ENCODE assay signal across 8 mouse cellular contexts in the genomic region with DNA sequence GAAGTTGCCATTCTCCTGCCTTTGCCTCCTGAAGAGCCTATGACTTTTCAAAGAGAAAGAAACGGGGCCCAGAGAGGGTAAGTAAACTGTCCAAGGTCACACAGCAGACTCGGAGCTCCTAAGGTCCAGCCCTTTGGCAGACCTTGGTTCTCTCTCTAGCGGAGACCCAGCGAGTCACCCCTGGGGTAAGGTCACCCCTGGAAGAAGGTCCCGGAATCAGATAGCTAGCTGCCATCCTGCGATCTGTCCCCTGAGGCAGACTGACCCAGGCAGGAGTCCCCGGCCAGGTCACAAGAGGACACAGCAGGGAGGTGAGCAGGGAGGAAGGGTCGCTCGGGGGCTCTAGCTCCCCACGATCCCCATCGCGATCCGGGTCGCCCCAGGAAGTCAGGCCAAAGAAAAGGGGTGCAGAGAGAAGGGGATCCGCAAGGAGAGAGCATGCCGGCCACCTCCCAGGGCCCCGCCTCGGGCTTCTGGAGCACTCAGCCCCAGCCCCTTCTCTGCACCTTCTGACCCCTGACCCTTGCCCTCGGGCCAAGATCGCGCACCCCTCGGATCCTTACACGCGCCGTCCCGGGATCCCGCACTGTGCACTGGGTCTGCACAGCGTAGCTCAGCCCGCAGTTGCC. TPM values are rescaled to one million over a fixed set of nuclear protein-coding genes. Genes with fewer than 3 reads are reported as not detected.
DNase-seq lines count a peak whose midpoint lies in the region; ATAC-seq and TF ChIP-seq lines count a peak whose summit lies in the region.

No protein-coding gene starts in this region.

- H3K27me3 ChIP-seq in intestine, postnatal 0 days (replicated peaks; ENCODE audit: control insufficient read depth, insufficient read depth, low read length): no peaks in the 10 kb centered on the region
- H3K27me3 ChIP-seq in neural tube, embryonic 12.5 days (replicated peaks): no peaks in the 10 kb centered on the region

- H3K4me1 ChIP-seq in lung, adult 2 months (ENCODE audit: control insufficient read depth, insufficient read depth, low read length): peaks cover 15% of the 10 kb centered on the region
- 0 out of 2 replicates have a peak, but pooled peaks cover 3% of the 10 kb centered on the region for H3K4me1 ChIP-seq in embryonic fibroblast, embryonic 13.5 days (ENCODE audit: control insufficient read depth, insufficient read depth, low read length)
- peaks cover 9% of the 10 kb centered on the region for H3K4me1 ChIP-seq in intestine, postnatal 0 days (replicated peaks; ENCODE audit: control insufficient read depth, insufficient read depth, low read length)
- peaks cover 28% of the 10 kb centered on the region for H3K4me1 ChIP-seq in neural tube, embryonic 12.5 days

- no peak overlapping the region for H3K27ac ChIP-seq in embryonic fibroblast, embryonic 13.5 days (ENCODE audit: insufficient read depth, low read length)
- H3K27ac ChIP-seq in intestine, postnatal 0 days (ENCODE audit: low read depth, low read length): peak overlapping the region; percentile 88
- no peak overlapping the region for H3K27ac ChIP-seq in neural tube, embryonic 12.5 days

- no peak for ATAC-seq in intestine, postnatal 0 days
- no peak for ATAC-seq in neural tube, embryonic 12.5 days (ENCODE audit: low FRiP score, low read depth)

- no peak for TF ChIP-seq POLR2A in lung, adult 2 months (IDR thresholded peaks at IDR 0.05; ENCODE audit: borderline replicate concordance, extremely low read depth, low read depth, low read length)
- no peak for TF ChIP-seq POLR2A in embryonic fibroblast, embryonic 13.5 days (IDR thresholded peaks at IDR 0.05; ENCODE audit: low read depth, low read length)

- WGBS in lung, adult 2 months: under 1% methylated on average over 29 of the region's 29 CpGs
- 1% methylated on average over 29 of the region's 29 CpGs for WGBS in intestine, postnatal 0 days
- WGBS in neural tube, embryonic 12.5 days: 3% methylated on average over 29 of the region's 29 CpGs

- H3K36me3 ChIP-seq in intestine, postnatal 0 days (ENCODE audit: control insufficient read depth, insufficient read depth): peaks cover 14% of the 10 kb centered on the region; the same call in 1 of the 2 replicates
- peaks cover 21% of the 10 kb centered on the region for H3K36me3 ChIP-seq in neural tube, embryonic 12.5 days

- peak overlapping the region; percentile 71 for H3K9ac ChIP-seq in intestine, postnatal 0 days (ENCODE audit: low read depth, low read length)
- H3K9ac ChIP-seq in neural tube, embryonic 12.5 days: peak overlapping the region; percentile 91

- H3K9me3 ChIP-seq in intestine, postnatal 0 days (ENCODE audit: control insufficient read depth): no peaks in the 10 kb centered on the region
- H3K9me3 ChIP-seq in neural tube, embryonic 12.5 days: no peaks in the 10 kb centered on the region

- TF ChIP-seq CTCF in lung, adult 2 months (IDR thresholded peaks at IDR 0.05; ENCODE audit: insufficient read depth, low read length): no peak
- no peak for TF ChIP-seq CTCF in embryonic fibroblast, embryonic 13.5 days (IDR thresholded peaks at IDR 0.05; ENCODE audit: borderline replicate concordance, insufficient read depth, low read length)
- TF ChIP-seq CTCF in intestine, postnatal 0 days (IDR thresholded peaks at IDR 0.05; ENCODE audit: low read depth): no peak

- peak overlapping the region; percentile 91 for H3K4me2 ChIP-seq in intestine, postnatal 0 days (replicated peaks; ENCODE audit: low read depth)
- H3K4me2 ChIP-seq in neural tube, embryonic 12.5 days (replicated peaks): peak overlapping the region; percentile 66

- peak overlapping the region; percentile 94 for H3K4me3 ChIP-seq in lung, adult 2 months (replicated peaks; ENCODE audit: extremely low read depth, low read depth, low read length)
- peak overlapping the region; percentile 74 for H3K4me3 ChIP-seq in embryonic fibroblast, embryonic 13.5 days (ENCODE audit: insufficient read depth, low read length)
- H3K4me3 ChIP-seq in intestine, postnatal 0 days (ENCODE audit: low read depth, low read length): peak overlapping the region; percentile 84
- H3K4me3 ChIP-seq in neural tube, embryonic 12.5 days: peak overlapping the region; percentile 77

- no peak for DNase-seq in lung, adult 2 months
- no peak for DNase-seq in lung, adult 18-20 months
- no peak for DNase-seq in adrenal gland, postnatal 4 days (ENCODE audit: low spot score in 2 of 2)
- no peak for DNase-seq in frontal cortex, postnatal 25 days (ENCODE audit: low spot score in 2 of 2)
- DNase-seq in cerebellum, postnatal 10 days: no peak

RNA-seq across cellular contexts. Expression of a gene that starts 0.4 kb away (rescaled TPM):
- polyA plus RNA-seq in lung, adult 2 months (2012; rRNA removed): 75.8 and 89.2 TPM in 2 replicates
- polyA plus RNA-seq in embryonic fibroblast, embryonic 13.5 days (2011; ENCODE audit: insufficient read length, low read depth, missing spikeins): 22.2 and 29.1 TPM in 2 replicates
- 31.5 and 35.6 TPM in 2 replicates for polyA plus RNA-seq in intestine, postnatal 0 days (2015; fragmentation: Nextera tagmentation; extraction: Ambion mirVana)
- 19.4 and 21.7 TPM in 2 replicates for polyA plus RNA-seq in neural tube, embryonic 12.5 days (2016; fragmentation: Nextera tagmentation; extraction: Ambion mirVana)
- 10 to 100 TPM; 47.5 to 49.5 TPM for total RNA-seq in adrenal gland, postnatal 4 days (2021)

RNA-seq across cellular contexts. Expression of a gene that starts 0.8 kb away (rescaled TPM):
- polyA plus RNA-seq in lung, adult 2 months (2012; rRNA removed): 2.0 and 2.4 TPM in 2 replicates
- 0.44 TPM in 1 of 2 replicates, not detected in the other for polyA plus RNA-seq in embryonic fibroblast, embryonic 13.5 days (2011; ENCODE audit: insufficient read length, low read depth, missing spikeins)
- polyA plus RNA-seq in intestine, postnatal 0 days (2015; fragmentation: Nextera tagmentation; extraction: Ambion mirVana): 0.30 and 0.47 TPM in 2 replicates
- polyA plus RNA-seq in neural tube, embryonic 12.5 days (2016; fragmentation: Nextera tagmentation; extraction: Ambion mirVana): 0.70 and 0.93 TPM in 2 replicates
- 1 to 10 TPM; 1.2 to 1.5 TPM for total RNA-seq in adrenal gland, postnatal 4 days (2021)

RNA-seq across cellular contexts. Expression of a gene that starts 24.3 kb away (rescaled TPM):
- polyA plus RNA-seq in lung, adult 2 months (2012; rRNA removed): 15.7 and 15.8 TPM in 2 replicates
- 8.5 and 8.8 TPM in 2 replicates for polyA plus RNA-seq in embryonic fibroblast, embryonic 13.5 days (2011; ENCODE audit: insufficient read length, low read depth, missing spikeins)
- 6.1 and 7.5 TPM in 2 replicates for polyA plus RNA-seq in intestine, postnatal 0 days (2015; fragmentation: Nextera tagmentation; extraction: Ambion mirVana)
- polyA plus RNA-seq in neural tube, embryonic 12.5 days (2016; fragmentation: Nextera tagmentation; extraction: Ambion mirVana): 19.1 and 20.1 TPM in 2 replicates
- 10 to 100 TPM; 11.8 to 13.5 TPM for total RNA-seq in adrenal gland, postnatal 4 days (2021)

RNA-seq across cellular contexts. Expression of a gene that starts 24.5 kb away (rescaled TPM):
- polyA plus RNA-seq in lung, adult 2 months (2012; rRNA removed): 37.2 and 39.2 TPM in 2 replicates
- 39.3 and 43.0 TPM in 2 replicates for polyA plus RNA-seq in embryonic fibroblast, embryonic 13.5 days (2011; ENCODE audit: insufficient read length, low read depth, missing spikeins)
- polyA plus RNA-seq in intestine, postnatal 0 days (2015; fragmentation: Nextera tagmentation; extraction: Ambion mirVana): 19.9 and 20.9 TPM in 2 replicates
- polyA plus RNA-seq in neural tube, embryonic 12.5 days (2016; fragmentation: Nextera tagmentation; extraction: Ambion mirVana): 57.8 and 58.3 TPM in 2 replicates
- 10 to 100 TPM; 47.6 to 51.4 TPM for total RNA-seq in adrenal gland, postnatal 4 days (2021)

RNA-seq across cellular contexts. Expression of a gene that starts 46.0 kb away (rescaled TPM):
- 1.6 TPM in 2 replicates for polyA plus RNA-seq in lung, adult 2 months (2012; rRNA removed)
- not detected in 2 replicates for polyA plus RNA-seq in embryonic fibroblast, embryonic 13.5 days (2011; ENCODE audit: insufficient read length, low read depth, missing spikeins)
- polyA plus RNA-seq in intestine, postnatal 0 days (2015; fragmentation: Nextera tagmentation; extraction: Ambion mirVana): not detected in 2 replicates
- not detected in 2 replicates for polyA plus RNA-seq in neural tube, embryonic 12.5 days (2016; fragmentation: Nextera tagmentation; extraction: Ambion mirVana)
- total RNA-seq in adrenal gland, postnatal 4 days (2021): under 1 TPM; 0.56 to 0.78 TPM
